Mouse (Mus musculus): ENCODE results near the gene Hist1h2bq.

Hist1h2bq gene

DNA sequence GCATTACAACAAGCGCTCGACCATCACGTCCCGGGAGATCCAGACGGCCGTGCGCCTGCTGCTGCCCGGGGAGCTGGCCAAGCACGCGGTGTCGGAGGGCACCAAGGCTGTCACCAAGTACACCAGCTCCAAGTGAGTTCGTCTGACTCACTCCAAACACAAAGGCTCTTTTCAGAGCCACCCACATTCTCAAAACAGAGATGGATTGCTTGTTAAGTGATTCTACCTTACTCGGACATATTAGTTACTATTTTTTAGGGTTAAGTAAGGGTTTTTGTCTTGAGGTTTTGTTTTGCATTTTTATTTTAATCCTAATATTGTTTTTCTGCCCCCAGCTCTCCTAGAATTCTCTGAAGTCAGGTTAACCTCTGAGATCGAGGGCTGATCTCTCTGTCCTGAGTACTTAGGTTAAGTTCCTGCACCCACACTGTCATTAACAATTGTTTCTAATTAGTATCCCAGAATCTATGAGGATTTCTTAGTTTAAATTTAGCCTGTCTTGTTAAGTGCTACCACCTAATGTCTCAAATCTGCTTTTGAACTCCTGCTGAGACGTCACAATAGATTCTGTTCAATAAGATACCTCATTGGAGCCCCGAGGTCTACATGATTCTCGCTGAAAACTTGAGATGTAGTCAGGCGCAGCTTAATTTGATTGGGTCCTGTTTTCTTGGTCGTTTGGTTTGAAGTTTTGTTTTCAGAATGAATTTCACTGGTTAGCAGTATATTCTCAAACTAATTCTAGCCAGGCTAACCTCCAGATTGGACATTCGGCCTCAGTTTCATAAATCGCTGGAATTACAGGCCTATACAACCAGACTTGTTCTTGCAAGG lies 22.0 kb downstream of the Hist1h2bq start:
- peak; percentile 60 for DNase-seq (ENCODE audit: low spot score)

DNA sequence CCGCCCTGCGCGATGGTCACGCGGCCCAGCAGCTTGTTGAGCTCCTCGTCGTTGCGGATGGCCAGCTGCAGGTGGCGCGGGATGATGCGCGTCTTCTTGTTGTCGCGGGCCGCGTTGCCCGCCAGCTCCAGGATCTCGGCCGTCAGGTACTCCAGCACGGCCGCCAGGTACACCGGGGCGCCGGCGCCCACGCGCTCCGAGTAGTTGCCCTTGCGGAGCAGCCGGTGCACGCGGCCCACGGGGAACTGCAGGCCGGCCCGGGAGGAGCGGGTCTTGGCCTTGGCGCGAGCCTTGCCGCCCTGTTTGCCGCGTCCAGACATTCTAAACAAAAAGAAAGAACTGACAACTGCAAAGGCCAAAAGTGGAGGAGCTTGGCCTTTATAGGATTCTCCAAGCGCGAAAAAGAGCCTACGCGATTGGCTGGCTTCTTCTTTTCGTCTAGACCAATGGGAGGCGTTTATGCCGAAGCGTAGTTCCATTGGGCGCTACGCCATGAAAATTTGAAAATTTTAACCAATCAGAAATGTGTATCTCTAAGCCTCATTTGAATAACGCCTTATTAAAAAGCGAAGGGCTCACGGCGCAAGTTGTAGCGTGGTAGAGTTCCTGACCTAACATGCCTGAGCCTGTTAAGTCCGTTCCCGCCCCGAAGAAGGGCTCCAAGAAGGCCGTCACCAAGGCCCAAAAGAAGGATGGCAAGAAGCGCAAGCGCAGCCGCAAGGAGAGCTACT lies 22.9 kb downstream of the Hist1h2bq start, which contains the start of the genes Hist1h2an and Hist1h2bp:
Hist1h2an (minus strand) TSS at position 320 of the 731 bp plus-strand sequence.
Hist1h2bp (plus strand) TSS at position 563 of the 731 bp plus-strand sequence.
- peak; percentile 98 for DNase-seq (ENCODE audit: low spot score)

DNA sequence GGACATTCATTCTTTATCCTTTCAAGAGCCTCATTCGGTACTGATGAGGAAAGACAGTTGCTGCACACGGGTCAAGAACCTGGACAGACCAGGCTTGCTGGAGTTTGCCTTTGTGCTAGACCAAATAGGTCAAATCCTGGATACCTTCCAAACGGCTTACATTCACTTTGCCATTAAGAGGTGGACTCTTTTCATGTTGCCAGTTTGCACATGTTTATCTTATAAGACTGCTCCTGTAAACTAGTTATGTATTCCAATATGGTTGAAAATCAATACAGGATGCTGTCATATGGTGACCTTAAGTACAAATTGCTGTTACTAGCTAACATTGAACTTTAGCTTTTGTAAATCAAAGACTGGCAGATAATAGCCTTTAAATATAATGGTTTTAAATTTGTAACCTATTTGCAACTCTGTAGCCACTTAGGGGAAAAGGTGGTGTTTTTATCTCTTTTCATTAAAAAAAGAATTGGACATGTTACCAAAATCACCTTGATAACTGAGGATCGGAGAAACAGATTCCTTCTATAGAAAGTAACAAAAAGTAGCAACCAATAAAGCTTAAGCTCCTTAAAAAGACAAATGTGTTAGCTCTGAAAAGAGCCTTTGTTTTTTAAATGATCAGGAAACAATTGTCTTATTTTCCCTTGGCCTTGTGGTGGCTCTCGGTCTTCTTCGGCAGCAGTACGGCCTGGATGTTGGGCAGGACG lies 23.7 kb downstream of the Hist1h2bq start:
- peak; percentile 74 for DNase-seq (ENCODE audit: low spot score)

DNA sequence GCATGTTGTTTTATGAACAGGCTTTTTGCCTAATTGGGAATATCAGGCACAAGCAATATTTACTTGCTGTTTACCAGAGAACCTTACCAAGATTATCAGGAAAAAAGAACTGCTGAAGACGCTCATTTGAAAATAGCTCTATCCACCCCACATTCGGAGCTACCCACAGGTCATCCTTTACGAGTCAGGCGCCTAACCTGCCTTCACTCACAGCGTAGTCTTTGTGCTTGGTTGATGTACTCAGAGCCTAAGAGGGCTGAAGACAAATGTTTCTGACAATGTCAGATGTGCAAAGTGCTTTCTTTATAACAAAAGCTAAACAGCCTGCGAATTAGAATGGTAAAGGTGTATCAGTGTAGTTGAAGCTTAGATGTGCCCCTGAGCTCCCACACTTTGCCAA lies 25.7 kb downstream of the Hist1h2bq start:
- DNase-seq (ENCODE audit: low spot score) = no peak

DNA sequence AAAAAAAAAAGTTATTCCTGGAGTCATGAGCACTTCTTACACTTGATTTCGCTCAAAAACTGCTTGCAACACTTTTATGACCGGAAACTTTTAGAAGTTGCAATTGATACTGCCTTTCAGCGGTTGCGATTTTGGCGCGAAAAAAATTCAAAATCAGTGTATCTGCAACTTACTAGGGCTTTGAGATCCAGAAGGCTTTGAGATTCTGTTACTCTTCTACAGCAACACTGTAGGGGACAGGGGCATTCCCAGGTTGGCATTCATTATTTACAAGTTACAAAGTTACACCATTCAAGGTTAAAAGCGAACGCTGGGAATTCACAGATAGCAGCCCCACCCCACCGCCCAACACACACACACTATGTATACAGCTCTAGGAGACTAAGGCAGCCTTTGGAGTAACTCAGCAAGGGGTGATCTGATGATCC lies 26.2 kb downstream of the Hist1h2bq start:
- peak; percentile 73 for DNase-seq (ENCODE audit: low spot score)

DNA sequence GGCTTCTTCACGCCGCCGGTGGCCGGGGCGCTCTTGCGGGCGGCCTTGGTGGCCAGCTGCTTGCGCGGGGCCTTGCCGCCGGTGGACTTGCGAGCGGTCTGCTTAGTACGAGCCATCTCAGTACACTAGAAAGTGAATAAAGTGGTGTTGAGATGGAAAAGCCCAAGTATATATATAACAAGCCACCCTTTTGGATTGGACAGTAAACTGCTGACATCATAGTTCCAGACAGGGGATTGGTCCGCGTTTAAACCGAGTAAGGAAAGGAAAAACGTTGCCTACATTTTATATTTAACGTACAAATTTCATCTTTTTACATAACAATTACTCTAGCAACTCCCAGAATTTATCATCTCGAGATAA lies 26.8 kb downstream of the Hist1h2bq start, which contains the start of gene Hist1h3i:
Hist1h3i (minus strand) TSS at position 116 of the 363 bp plus-strand sequence.
- peak; percentile 96 for DNase-seq (ENCODE audit: low spot score)

DNA sequence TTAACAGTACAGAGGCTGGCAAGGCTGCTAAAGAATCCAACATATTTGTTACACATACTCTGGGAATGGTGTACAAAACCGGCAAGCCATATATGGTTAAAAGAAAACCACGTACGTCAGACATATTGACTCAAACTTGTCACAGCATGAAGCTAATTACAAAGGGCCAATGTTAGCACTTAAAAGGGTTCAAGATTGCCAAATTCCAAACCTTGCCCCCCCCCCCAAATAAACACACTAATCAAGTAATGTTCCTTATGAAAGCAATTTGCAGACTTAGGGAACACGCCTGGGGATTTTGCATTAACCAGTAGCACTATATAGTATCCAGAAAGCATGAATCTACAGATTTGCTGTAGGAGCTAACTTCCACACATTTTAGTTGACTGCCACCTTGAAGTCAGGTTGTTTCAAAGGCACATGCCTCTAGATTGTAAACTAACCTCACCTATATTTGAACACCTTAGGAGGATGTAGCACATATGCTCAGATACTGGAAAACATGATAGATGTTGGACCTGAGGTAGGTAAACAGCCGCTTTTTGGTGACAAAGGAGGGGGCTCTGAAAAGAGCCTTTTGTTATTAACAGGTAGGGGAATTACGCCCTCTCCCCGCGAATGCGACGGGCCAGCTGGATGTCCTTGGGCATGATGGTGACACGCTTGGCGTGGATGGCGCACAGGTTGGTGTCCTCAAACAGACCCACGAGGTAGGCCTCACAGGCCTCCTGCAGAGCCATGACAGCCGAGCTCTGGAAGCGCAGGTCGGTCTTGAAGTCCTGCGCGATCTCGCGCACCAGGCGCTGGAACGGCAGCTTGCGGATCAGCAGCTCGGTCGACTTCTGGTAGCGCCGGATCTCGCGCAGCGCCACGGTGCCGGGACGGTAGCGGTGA lies 27.4 kb downstream of the Hist1h2bq start:
- DNase-seq (ENCODE audit: low spot score) = peak; percentile 78

DNA sequence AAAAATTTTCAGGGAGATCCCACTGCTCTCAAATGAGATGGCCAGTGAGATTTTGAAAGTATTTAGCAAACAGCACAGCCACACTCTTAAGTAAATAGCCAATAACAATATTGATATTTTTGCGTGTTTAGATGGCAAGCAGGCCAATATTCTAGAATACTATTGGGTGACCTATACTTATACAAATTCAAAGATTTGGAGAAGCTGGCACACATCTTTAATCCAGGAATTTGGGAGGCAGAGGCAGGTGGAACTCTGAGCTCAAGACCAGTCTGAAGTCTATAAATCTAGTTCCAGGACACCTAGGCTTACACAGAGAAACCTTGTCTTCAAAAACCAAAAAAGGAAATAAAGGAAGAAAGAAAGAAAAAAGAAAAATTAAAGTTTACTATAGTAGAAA lies 28.4 kb downstream of the Hist1h2bq start:
- peak; percentile 37 for DNase-seq (ENCODE audit: low spot score)

DNA sequence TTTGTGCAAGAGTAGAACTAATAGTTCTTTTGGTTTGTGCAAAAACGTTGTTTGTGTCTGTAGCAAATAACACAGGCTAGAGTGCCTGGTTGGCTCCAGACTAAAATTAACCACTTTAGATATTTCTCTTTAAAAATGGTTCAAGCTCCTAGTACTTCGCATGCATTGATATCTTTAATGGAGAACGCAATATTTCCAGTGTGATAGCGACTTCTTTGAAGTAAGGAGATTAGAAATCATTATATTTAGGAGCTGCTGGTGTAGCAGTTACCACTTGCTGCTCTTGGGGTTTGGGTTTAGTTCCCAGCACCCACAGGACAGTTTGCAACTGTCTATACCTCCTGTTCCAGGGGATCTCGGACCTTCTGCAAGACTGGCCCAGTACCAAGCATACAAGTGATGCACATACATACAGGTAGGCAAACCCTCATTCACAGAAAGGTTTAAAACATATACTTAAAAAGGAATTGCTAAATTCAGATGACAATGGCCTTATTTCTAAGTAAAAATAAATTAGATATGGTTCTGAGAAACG lies 28.9 kb downstream of the Hist1h2bq start:
- peak; percentile 56 for DNase-seq (ENCODE audit: low spot score)

DNA sequence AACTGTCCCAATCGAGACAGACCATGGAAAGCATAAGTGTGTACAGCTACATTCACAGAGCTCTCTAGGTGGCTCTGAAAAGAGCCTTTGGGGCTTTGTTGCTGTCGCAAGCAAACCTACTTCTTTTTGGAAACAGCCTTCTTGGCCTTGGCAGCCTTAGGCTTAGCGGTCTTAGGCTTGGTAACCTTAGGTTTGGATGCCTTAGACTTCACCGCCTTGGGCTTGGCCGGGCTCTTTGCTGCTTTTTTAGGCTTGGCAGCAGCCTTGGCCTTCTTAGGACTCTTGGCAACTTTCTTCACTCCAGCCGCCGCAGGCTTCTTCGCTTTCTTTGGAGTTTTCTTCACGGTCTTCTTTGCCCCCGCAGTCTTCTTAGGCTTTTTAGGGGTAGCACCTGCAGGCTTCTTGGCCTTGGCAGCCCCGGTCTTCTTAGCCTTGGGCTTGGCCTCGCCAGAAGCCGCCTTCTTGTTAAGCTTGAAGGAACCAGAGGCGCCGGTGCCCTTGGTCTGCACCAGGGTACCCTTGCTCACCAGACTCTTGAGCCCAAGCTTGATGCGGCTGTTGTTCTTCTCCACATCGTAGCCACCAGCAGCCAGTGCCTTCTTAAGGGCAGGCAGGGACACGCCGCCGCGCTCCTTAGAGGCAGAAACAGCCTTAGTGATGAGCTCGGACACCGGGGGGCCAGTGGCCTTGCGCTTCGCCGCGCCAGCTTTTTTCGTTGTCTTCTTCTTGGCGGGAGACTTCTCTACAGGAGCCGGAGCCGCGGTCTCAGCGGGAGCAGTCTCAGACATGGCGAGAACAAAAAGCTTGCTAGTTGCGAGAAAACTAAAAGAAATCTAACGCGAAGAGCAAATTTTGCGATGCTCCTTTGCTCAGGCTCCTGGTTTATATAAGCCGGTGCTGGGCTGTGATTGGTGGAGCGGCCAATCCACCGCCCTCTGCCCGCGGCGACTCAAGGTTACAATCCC lies 29.9 kb downstream of the Hist1h2bq start, which contains the start of gene Hist1h1b:
Hist1h1b (minus strand) TSS at position 859 of the 965 bp plus-strand sequence.
- peak; percentile 93 for DNase-seq (ENCODE audit: low spot score)

DNA sequence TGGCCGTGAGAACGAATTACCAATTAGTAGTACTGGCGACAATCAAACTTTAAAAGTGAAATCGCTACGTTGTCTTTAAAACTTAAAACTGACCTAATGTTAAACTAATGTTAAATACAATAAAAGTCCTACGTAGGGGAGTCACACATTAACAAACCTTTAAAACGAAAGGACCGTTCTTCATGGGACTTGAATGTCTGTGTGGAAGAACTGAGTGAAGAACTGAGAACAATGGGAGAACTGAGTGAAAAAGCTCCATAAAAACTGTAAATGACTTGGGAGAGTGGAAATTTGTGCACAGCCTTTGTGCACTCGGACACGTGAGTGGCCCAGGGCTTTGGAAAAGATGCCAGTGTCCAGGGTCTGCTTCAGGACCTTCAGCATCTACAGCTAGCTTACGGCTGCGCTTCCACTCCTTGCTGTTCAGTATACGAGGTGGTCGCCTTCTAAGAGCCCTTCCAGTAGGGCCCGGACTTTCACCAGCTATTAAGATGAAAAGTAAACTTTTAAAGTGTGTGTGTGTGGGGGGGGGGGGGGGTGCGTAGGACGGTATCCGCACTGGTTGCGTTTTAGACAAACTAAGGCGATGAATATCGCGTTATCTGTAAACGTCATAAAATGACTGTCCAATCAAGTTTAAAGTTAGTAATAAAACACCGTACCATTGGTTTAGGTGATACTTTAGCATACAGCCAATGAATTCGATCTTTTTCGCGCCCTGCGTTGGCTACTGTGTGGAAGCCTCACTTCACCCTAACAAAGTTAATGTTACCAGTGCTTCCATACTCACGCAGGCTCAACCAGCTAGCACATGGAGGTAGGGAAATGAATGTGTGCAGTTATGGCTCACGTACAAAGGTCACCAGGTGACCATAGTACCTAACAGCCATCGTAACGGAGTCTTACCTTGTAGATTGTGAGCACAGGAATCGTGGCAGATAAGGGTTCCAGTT lies 30.9 kb downstream of the Hist1h2bq start:
- peak; percentile 92 for DNase-seq (ENCODE audit: low spot score)
